Mouse (Mus musculus): ENCODE measurements around the gene Fgfr2. TPM values are rescaled to one million over a fixed set of nuclear protein-coding genes. Genes with fewer than 3 reads are reported as not detected.

The Fgfr2 gene
- total RNA-seq, 4 experiments from 2014 or later, result 1.1 to 1.9 (median 1.4) TPM

GRCm38 (mm10) chr7:130662250-130662649 is 2460.9 kb downstream of the Fgfr2 start:
- no peak for DNase-seq (ENCODE audit: low spot score)

- DNase-seq (ENCODE audit: low spot score), result no peak
Measured at GRCm38 (mm10) chr7:130659129-130659528, 2464.0 kb downstream of the Fgfr2 start.

GRCm38 (mm10) chr7:130657751-130658150 is 2465.4 kb downstream of the Fgfr2 start:
- DNase-seq (ENCODE audit: low spot score), result peak; percentile 95

GRCm38 (mm10) chr7:130656965-130657364 is 2466.2 kb downstream of the Fgfr2 start:
- no peak for DNase-seq (ENCODE audit: low spot score)

- DNase-seq (ENCODE audit: low spot score), result peak; percentile 77
Measured at GRCm38 (mm10) chr7:130654562-130654961, 2468.6 kb downstream of the Fgfr2 start.

GRCm38 (mm10) chr7:130653036-130653555 is 2470.1 kb downstream of the Fgfr2 start:
- DNase-seq (ENCODE audit: low spot score), result no peak

GRCm38 (mm10) chr7:130650621-130651020 is 2472.5 kb downstream of the Fgfr2 start:
- DNase-seq (ENCODE audit: low spot score), result no peak

GRCm38 (mm10) chr7:130649257-130649656 is 2473.9 kb downstream of the Fgfr2 start:
- DNase-seq (ENCODE audit: low spot score), result no peak

- no peak for DNase-seq (ENCODE audit: low spot score)
Measured at GRCm38 (mm10) chr7:130648061-130648460, 2475.1 kb downstream of the Fgfr2 start.

GRCm38 (mm10) chr7:130646762-130647139 is 2476.4 kb downstream of the Fgfr2 start:
- peak; percentile 89 for DNase-seq (ENCODE audit: low spot score)

GRCm38 (mm10) chr7:130645994-130646761 is 2477.0 kb downstream of the Fgfr2 start:
- DNase-seq (ENCODE audit: low spot score), result peak; percentile 81

GRCm38 (mm10) chr7:130645332-130645993 is 2477.7 kb downstream of the Fgfr2 start:
- DNase-seq (ENCODE audit: low spot score), result peak; percentile 79

- no peak for DNase-seq (ENCODE audit: low spot score)
Measured at GRCm38 (mm10) chr7:130640681-130641080, 2482.5 kb downstream of the Fgfr2 start.

- DNase-seq (ENCODE audit: low spot score), result no peak
Measured at GRCm38 (mm10) chr7:130637811-130638210, 2485.3 kb downstream of the Fgfr2 start.

- no peak for DNase-seq (ENCODE audit: low spot score)
Measured at GRCm38 (mm10) chr7:130636902-130637301, 2486.2 kb downstream of the Fgfr2 start.

GRCm38 (mm10) chr7:130636274-130636673 is 2486.9 kb downstream of the Fgfr2 start:
- no peak for DNase-seq (ENCODE audit: low spot score)

- no peak for DNase-seq (ENCODE audit: low spot score)
Measured at GRCm38 (mm10) chr7:130635212-130635611, 2487.9 kb downstream of the Fgfr2 start.

GRCm38 (mm10) chr7:130634259-130634871 is 2488.8 kb downstream of the Fgfr2 start:
- no peak for DNase-seq (ENCODE audit: low spot score)

GRCm38 (mm10) chr7:130632379-130632732 is 2490.8 kb downstream of the Fgfr2 start:
- no peak for DNase-seq (ENCODE audit: low spot score)

GRCm38 (mm10) chr7:130631553-130632378 is 2491.4 kb downstream of the Fgfr2 start:
- no peak for DNase-seq (ENCODE audit: low spot score)

GRCm38 (mm10) chr7:130630956-130631355 is 2492.2 kb downstream of the Fgfr2 start:
- no peak for DNase-seq (ENCODE audit: low spot score)

GRCm38 (mm10) chr7:130629999-130630398 is 2493.2 kb downstream of the Fgfr2 start:
- no peak for DNase-seq (ENCODE audit: low spot score)
